Mouse (Mus musculus) kidney, adult 2 months (tissue): Measurements from ENCODE around the gene B9d2.

ENCODE experiments used
- CTCF ChIP-seq: fragments of 200-500 bp; conservative IDR thresholded peaks from 2 replicates; pipeline ENCODE4 v1.5.1; 2011; ENCODE audit warnings: low read depth, mild to moderate bottlenecking, control low read depth, low read length, moderate library complexity, mixed read lengths; ENCODE audit not compliant: insufficient read depth, insufficient read length
- POLR2A ChIP-seq: fragments of 200-500 bp; IDR thresholded peaks from one replicate; pipeline ENCODE4 v1.6.1; 2011; ENCODE audit warnings: low read depth, low read length, control low read depth

DNA sequence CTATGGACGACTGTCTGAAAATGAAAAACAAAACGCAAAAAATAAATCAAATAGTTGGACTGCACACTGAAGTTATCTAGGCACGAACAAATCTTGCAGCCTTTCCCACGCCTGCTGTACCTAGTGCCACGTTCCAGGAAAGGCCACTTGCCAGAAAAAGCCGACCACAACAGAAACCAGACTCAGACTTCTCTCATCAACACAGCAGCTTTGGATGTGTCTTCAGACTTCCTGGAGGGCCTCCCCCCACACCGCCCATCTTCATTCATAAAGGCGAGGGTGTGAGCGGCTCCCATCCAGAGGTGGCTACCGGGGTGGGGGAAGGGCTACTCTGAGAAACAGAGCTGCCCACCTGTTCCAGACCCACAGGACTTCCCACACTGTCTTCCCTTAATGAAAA is 36.4 kb upstream of the B9d2 start:
- no peak for TF ChIP-seq CTCF
- TF ChIP-seq POLR2A: no peak
